Mouse (Mus musculus): ENCODE data around the gene Plek2.

Gene Plek2

GRCm38 (mm10) chr12:78921421-78921820 lies 14.7 kb upstream of the Plek2 start:
- H3K27me3 ChIP-seq (ENCODE audit: control insufficient read depth, insufficient read depth, low read length, poor library complexity, severe bottlenecking): no peaks in the 10 kb centered on the region
- DNase-seq (ENCODE audit: low read depth, low spot score): no peak

GRCm38 (mm10) chr12:78919079-78919712 lies 12.4 kb upstream of the Plek2 start:
- no peaks in the 10 kb centered on the region; the same call in 1 of the 2 replicates for H3K36me3 ChIP-seq (ENCODE audit: control insufficient read depth, insufficient read depth, low read length, poor library complexity, severe bottlenecking)
- no peaks in the 10 kb centered on the region for H3K27me3 ChIP-seq (ENCODE audit: control insufficient read depth, insufficient read depth, low read length, poor library complexity, severe bottlenecking)
- DNase-seq (ENCODE audit: low read depth, low spot score): peak; percentile 91

More at GRCm38 (mm10) chr12:78921421-78921820, 14.7 kb upstream of the Plek2 start:
- H3K36me3 ChIP-seq (ENCODE audit: control insufficient read depth, insufficient read depth, low read length, poor library complexity, severe bottlenecking): no peaks in the 10 kb centered on the region; the same call in 1 of the 2 replicates

- DNase-seq (ENCODE audit: low read depth, low spot score): peak; percentile 94
- Histone ChIP-seq H3K36me3 (ENCODE audit: control insufficient read depth, insufficient read depth, low read length, poor library complexity, severe bottlenecking) (no peaks in the 10 kb centered on the region; the same call in 1 of the 2 replicates), H3K27me3 (ENCODE audit: control insufficient read depth, insufficient read depth, low read length, poor library complexity, severe bottlenecking) (no peaks in the 10 kb centered on the region)
These were observed 11.7 kb upstream of the Plek2 start for GRCm38 (mm10) chr12:78918227-78919078.

- no peak for DNase-seq (ENCODE audit: low read depth, low spot score)
- Histone ChIP-seq H3K36me3 (ENCODE audit: control insufficient read depth, insufficient read depth, low read length, poor library complexity, severe bottlenecking) (no peaks in the 10 kb centered on the region), H3K27me3 (ENCODE audit: control insufficient read depth, insufficient read depth, low read length, poor library complexity, severe bottlenecking) (no peaks in the 10 kb centered on the region)
These were observed 9.5 kb upstream of the Plek2 start for GRCm38 (mm10) chr12:78916278-78916677.

- Histone ChIP-seq H3K27me3 (ENCODE audit: control insufficient read depth, insufficient read depth, low read length, poor library complexity, severe bottlenecking) (no peaks in the 10 kb centered on the region; the same call in 1 of the 2 replicates), H3K36me3 (ENCODE audit: control insufficient read depth, insufficient read depth, low read length, poor library complexity, severe bottlenecking) (no peaks in the 10 kb centered on the region)
- no peak for DNase-seq (ENCODE audit: low read depth, low spot score)
These were observed 8.8 kb upstream of the Plek2 start for GRCm38 (mm10) chr12:78915561-78915960.

- no peaks in the 10 kb centered on the region for H3K36me3 ChIP-seq (ENCODE audit: control insufficient read depth, insufficient read depth, low read length, poor library complexity, severe bottlenecking)
- no peak for DNase-seq (ENCODE audit: low read depth, low spot score)
- H3K27me3 ChIP-seq (ENCODE audit: control insufficient read depth, insufficient read depth, low read length, poor library complexity, severe bottlenecking): no peaks in the 10 kb centered on the region; the same call in 1 of the 2 replicates
These were observed 7.7 kb upstream of the Plek2 start for GRCm38 (mm10) chr12:78914458-78914857.

- no peaks in the 10 kb centered on the region for H3K36me3 ChIP-seq (ENCODE audit: control insufficient read depth, insufficient read depth, low read length, poor library complexity, severe bottlenecking)
- no peaks in the 10 kb centered on the region; the same call in 1 of the 2 replicates for H3K27me3 ChIP-seq (ENCODE audit: control insufficient read depth, insufficient read depth, low read length, poor library complexity, severe bottlenecking)
- DNase-seq (ENCODE audit: low read depth, low spot score): no peak
These were observed 5.1 kb upstream of the Plek2 start for GRCm38 (mm10) chr12:78911707-78912417.

- Histone ChIP-seq H3K36me3 (ENCODE audit: control insufficient read depth, insufficient read depth, low read length, poor library complexity, severe bottlenecking) (no peaks in the 10 kb centered on the region), H3K27me3 (ENCODE audit: control insufficient read depth, insufficient read depth, low read length, poor library complexity, severe bottlenecking) (no peaks in the 10 kb centered on the region; the same call in 1 of the 2 replicates)
- DNase-seq (ENCODE audit: low read depth, low spot score): no peak
These were observed 4.1 kb upstream of the Plek2 start for GRCm38 (mm10) chr12:78910684-78911461.

GRCm38 (mm10) chr12:78908081-78908605 lies 1.4 kb upstream of the Plek2 start:
- Histone ChIP-seq H3K36me3 (ENCODE audit: control insufficient read depth, insufficient read depth, low read length, poor library complexity, severe bottlenecking) (no peaks in the 10 kb centered on the region), H3K27me3 (ENCODE audit: control insufficient read depth, insufficient read depth, low read length, poor library complexity, severe bottlenecking) (no peaks in the 10 kb centered on the region; the same call in 1 of the 2 replicates)
- DNase-seq (ENCODE audit: low read depth, low spot score): no peak

- no peaks in the 10 kb centered on the region for H3K27me3 ChIP-seq (ENCODE audit: control insufficient read depth, insufficient read depth, low read length, poor library complexity, severe bottlenecking)
- no peaks in the 10 kb centered on the region for H3K36me3 ChIP-seq (ENCODE audit: control insufficient read depth, insufficient read depth, low read length, poor library complexity, severe bottlenecking)
- DNase-seq (ENCODE audit: low read depth, low spot score): no peak
These were observed 2.3 kb downstream of the Plek2 start for GRCm38 (mm10) chr12:78904499-78904898.

GRCm38 (mm10) chr12:78903313-78903712 lies 3.5 kb downstream of the Plek2 start:
- no peak for DNase-seq (ENCODE audit: low read depth, low spot score)

GRCm38 (mm10) chr12:78901467-78901866 lies 5.3 kb downstream of the Plek2 start:
- H3K27me3 ChIP-seq (ENCODE audit: control insufficient read depth, insufficient read depth, low read length, poor library complexity, severe bottlenecking): no peaks in the 10 kb centered on the region
- peak; percentile 33 for DNase-seq (ENCODE audit: low read depth, low spot score)
- no peaks in the 10 kb centered on the region for H3K36me3 ChIP-seq (ENCODE audit: control insufficient read depth, insufficient read depth, low read length, poor library complexity, severe bottlenecking)

More at GRCm38 (mm10) chr12:78903313-78903712, 3.5 kb downstream of the Plek2 start:
- H3K27me3 ChIP-seq (ENCODE audit: control insufficient read depth, insufficient read depth, low read length, poor library complexity, severe bottlenecking): no peaks in the 10 kb centered on the region
- no peaks in the 10 kb centered on the region for H3K36me3 ChIP-seq (ENCODE audit: control insufficient read depth, insufficient read depth, low read length, poor library complexity, severe bottlenecking)

GRCm38 (mm10) chr12:78897861-78898260 lies 8.9 kb downstream of the Plek2 start:
- Histone ChIP-seq H3K36me3 (ENCODE audit: control insufficient read depth, insufficient read depth, low read length, poor library complexity, severe bottlenecking) (no peaks in the 10 kb centered on the region), H3K27me3 (ENCODE audit: control insufficient read depth, insufficient read depth, low read length, poor library complexity, severe bottlenecking) (no peaks in the 10 kb centered on the region)
- DNase-seq (ENCODE audit: low read depth, low spot score): no peak

GRCm38 (mm10) chr12:78891149-78891548 lies 15.6 kb downstream of the Plek2 start:
- no peaks in the 10 kb centered on the region for H3K27me3 ChIP-seq (ENCODE audit: control insufficient read depth, insufficient read depth, low read length, poor library complexity, severe bottlenecking)
- peak; percentile 18 for DNase-seq (ENCODE audit: low read depth, low spot score)
- peaks cover 2% of the 10 kb centered on the region; the same call in 1 of the 2 replicates for H3K36me3 ChIP-seq (ENCODE audit: control insufficient read depth, insufficient read depth, low read length, poor library complexity, severe bottlenecking)
